Mouse (Mus musculus) lung, adult 18-20 months (tissue): ENCODE data around the gene Rilpl1.
"Not testable (repeated sequence)": the region's sequence is repeated elsewhere in the genome, so short reads cannot be mapped to it uniquely, and the experiment has no call there.

ENCODE experiments used
- DNase-seq, 2 experiments: peaks; one replicate each; pipeline ENCODE4 v3.0.0; 2022; ENCODE audit warnings: mixed read lengths in 2 of 2

Rilpl1 gene

DNA sequence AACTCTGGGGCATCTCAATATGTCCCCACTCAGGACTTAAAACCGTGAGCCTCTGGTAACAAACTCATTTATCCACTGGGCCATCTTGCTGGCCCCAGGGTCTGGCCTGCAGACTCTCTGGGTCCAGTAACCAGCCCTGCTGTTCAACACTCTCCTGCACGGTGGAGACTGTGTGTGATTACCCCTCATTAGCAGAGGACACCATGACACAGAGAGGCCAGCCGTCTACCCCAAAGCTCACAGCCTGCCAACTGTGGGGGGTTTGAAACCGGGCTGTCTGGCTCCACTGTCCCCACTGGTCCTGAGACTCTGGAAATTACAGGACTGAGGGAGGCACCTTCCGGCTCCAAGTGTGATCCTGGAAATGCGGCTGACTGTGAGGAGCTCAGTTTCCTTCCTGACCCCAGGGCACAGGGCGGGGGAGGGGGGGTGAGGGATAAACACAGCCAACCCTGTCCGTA, 2.0 kb downstream of the Rilpl1 start:
- DNase-seq = peak; percentile 38 to 65

DNA sequence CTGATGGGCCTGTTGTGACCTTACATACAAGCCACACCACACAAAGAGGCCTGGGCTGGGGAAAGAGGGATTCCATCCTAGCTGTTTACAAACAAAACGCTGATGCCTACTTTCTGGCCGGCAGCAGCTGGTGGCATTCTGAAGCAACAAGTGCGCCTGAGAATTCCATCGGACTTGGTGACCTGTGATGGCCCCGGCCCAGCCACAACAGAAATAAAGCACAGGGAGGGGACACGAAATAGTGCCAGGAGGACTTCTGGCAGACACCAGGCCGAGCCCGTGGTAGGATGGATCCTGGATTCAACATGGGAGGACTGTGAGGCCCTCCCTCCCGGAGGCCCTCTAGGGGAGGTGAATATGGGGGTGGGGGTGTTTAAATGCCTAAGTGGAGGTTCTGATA, 2.4 kb downstream of the Rilpl1 start:
- DNase-seq = peak; percentile 40 to 42

DNA sequence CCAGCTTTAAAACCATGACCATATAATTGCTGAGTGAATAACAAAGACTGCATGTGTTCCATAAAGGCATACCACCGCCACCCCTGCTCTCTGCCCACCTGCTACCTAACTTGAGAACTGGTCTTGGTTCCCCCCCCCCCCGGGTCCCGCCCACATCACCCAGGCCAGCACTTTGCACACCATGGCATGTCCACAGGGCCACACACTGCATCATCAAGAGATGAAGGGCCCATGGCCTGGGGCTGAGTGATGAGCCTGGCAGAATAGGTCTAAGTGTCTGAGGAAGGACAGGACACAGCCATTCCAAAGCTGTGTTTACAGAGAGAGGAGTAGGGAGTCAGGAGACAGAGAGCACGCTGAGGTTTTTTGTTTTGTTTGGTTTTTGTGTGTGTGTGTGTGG, 2.8 kb downstream of the Rilpl1 start:
- DNase-seq = no peak

DNA sequence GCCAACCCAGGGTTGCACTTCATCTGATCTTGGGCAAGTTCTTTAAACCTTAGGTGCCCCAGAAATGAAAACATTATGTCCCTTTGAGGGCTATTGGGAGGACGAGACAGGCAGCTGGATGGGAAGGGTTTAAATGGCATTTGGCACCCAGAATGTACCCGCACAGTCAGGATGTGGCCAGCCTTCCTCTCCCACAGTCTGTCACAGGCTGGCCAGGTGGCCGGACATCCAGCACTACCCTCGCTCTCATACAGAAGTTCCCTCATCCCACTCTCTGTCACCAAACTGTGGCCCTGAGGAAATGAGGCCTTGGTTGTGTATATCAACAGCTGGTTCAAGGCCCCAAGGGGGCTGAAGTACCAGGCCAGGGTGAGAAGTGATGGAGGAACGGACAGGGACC, 6.2 kb downstream of the Rilpl1 start:
- DNase-seq = no peak

DNA sequence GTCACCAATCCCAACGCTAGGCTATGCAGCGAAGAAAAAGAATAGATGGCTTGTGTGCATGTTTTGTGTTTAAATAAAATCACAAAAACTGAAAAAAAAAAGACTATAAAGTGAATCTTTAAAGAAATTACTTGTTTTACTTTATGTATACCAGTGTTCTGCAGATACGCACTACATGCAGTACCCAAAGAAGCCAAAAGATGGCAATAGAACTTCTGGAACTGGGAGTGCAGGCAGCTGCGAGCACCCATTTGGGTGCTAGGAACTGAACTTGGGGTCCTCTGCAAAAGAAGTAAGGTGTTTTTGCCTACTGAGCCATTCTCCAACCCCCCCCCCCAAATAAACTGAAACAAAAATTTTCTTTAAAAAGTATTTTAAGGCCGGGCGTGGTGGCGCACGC, 8.2 kb downstream of the Rilpl1 start:
- no peak for DNase-seq

DNA sequence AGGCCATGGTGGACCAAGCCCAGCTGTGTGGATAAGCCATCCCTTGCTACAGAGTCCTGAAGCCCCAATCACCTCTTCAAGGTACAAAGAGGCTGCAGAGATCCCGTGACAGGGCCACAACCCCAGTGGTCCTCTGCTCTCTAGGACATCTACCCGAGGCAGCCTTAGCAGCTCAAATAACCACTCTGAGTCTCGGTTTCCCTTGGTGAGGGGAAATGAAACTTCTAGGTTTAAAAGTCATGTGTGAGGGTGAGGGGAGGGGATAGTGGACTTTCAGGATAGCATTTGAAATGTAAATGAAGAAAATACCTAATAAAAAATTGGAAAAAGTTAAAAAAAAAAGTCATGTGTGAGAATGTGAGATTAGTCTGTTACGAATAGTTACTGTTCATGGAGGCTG, 9.6 kb downstream of the Rilpl1 start:
- no peak for DNase-seq

DNA sequence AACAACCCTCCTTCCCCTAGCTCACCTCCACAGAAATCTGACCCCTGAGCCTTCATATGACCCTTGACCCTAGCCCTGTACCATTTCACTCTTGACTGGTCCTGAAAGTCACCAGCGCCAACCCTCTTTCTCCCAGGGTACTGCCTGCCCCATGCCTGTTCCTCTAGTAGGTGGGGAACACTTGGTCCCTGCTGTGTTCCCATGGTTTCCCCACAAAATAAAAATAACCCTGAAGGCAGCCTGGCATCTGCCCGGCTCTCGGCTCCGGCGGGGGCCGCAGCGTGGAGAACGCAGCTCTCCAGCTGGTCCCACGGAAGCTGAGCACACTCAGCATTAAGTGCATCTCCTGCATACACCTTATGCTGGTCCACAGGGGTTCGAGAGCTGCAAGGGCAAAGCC, 12.5 kb downstream of the Rilpl1 start:
- DNase-seq = no peak

DNA sequence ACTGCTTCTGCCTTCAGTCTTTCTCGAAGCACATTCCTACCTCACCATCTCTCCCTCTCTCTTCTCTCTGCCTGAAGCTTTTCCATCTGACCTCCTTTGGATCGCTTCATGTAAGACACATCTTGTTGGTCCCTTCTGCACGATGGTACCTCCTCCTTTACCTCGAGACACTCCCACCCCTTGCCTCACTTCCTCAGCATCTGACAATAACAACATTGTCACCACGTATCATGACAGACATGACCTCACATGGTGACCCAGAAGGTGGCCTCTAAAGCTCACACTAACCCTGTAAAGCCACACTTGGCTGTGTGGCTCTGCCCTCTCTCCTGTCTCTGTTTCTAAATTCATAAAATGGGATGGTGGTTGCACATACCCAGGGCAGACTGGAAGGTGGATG, 15.4 kb downstream of the Rilpl1 start:
- no peak for DNase-seq

DNA sequence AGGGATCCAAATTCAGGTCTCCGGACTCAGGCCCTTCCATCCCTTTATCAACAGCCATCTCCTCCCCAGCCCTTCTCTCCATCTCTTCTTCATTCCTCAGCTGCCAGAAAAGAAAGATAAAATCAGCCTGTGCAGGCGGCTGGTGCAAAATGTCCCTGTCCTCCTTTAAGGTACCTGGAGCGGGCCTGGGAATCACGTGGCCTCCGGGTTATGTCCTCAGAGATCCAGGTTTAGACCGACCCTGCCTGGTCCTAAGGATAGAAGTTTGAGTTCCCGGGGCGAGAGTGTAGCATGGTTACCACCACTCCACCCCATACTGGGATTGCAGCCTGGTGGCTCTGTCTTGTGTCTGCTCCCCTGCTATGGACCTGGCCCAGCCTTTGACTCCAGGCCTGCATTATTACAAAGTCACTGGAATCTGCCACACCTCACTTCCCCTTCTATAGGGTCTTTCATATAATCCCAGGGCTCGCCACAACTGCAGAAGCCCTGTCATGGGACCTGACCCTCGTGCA, 20.6 kb downstream of the Rilpl1 start:
- no peak for DNase-seq

DNA sequence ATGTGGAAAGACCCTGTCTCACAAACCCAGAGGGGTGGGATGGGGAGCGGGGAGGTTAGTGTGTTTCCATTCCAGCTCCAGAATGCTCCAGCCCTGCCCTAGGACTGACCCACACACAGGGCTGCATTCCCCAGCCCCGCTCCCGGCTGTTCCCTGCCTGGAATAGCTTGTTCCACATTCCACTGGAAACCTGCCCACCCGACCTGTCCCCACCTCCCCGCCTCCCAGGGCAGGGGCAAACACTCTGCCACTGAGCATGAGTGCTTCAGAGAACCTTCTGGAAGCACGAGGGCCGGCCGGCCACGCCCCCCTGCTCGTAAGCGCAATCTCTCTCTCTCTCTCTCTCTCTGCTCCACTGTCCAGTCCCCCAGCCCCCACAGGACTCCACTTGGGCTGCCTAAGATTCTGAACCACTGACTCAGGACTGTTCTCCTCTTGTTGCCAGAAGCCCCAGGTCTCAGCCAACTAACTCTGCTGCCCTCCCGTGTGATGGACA, 21.4 kb downstream of the Rilpl1 start:
- peak; percentile 93 to 96 for DNase-seq

DNA sequence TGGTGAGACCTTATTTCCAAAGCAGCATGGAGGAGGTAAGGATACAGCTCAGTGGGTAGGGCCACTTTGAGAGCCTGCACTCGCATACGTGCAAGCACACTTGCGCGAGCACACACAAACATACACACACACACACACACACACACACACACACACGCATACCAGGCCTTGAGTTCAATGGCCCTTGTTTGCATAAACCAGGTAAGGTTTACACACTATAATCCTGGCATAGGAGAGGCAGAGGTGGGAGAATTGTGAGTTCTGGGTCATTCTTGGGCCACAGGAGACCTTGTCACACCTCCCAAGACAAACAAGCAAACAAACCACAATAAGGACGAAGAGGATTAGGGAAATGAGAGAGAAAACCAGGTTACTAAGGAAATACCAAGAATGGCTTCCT, 22.0 kb downstream of the Rilpl1 start:
- DNase-seq = peak; percentile 47 to 74

DNA sequence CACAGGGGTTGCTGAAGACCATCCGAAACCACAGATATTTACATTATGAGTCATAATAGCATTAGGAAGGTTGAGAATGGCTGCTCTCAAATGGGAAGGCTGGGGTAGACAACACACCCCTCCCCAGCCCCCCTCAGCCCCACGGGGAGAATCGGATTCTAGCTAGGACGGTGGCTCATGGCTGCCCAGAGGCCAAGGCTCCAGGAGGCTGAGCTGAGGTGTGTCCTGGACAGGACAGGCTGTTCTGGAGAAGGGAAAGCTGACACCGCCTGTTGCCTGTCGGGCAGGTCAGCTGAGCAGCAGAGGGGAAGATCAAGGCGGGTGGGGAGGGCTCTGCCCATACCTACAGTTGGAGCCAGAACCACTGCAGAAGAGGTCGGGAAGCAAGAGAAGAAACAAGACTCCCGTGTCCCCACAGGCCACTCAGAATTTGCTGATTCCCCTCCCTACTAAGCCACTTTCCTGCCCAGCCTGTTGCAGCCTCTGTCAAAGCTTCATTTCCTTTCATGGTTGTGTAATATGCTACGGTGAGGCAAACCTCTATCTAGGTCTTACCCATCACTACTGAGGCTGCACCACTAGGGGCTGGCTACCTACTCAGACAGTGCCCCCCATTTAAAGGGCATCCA, 24.3 kb downstream of the Rilpl1 start:
- DNase-seq = peak; percentile 66 to 80

DNA sequence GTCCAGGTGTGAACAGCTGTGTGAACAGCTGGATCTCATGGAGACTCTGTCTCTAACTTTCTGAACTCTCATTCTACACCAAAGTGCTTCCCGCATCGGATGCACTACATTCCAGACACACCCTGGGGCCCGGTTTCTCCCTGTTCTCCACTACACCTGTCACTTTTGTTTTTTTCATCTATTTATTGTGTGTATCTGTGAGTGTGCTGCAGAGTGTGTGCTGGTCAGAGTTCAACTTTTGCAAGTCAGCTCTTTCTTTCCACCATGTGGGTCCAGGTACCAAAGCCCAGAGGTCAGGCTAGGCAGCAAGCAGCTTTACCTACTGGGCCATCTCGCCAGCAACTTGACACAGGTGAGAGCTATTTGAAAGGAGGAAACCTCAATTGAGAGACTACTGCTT, 26.0 kb downstream of the Rilpl1 start:
- no peak for DNase-seq

DNA sequence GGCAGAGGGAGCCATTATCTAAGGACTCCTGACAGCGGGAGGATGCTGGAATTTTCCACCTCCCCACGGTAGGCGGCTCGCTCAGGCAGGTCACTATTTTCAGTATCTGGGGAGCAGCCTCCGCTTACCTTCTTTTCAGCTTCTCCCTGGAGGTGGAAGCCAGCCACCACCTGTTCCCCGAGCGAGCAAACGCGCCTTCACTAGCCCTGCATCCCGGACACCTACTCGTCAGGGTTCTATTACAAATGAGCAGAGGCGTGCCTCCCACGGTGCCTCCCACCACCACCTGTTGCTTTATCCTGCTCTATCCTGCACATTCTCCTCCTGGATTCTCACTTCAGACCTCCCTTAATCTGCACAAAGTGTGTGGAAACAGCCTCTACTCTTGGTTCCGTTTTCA, 27.4 kb downstream of the Rilpl1 start:
- no peak for DNase-seq

DNA sequence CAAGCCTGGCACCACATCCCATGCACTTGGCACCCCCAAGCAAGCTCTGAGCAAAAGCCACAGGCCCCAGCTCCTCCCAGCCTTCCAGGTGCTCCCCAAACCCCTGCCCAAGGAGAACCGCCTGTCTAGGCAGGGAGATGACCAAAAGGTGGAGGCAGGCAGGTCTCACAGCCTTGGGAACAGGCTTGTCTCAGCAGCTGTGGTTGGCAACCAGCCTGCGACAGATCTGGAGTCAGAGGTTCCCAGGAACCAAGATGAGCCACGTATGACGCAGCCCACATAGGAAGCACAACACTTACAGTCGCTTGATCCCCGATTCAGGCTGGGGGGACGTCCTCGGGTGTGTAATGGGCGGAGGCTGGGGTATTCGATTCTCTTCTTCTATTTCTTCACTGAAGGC, 29.6 kb downstream of the Rilpl1 start:
- no peak for DNase-seq

DNA sequence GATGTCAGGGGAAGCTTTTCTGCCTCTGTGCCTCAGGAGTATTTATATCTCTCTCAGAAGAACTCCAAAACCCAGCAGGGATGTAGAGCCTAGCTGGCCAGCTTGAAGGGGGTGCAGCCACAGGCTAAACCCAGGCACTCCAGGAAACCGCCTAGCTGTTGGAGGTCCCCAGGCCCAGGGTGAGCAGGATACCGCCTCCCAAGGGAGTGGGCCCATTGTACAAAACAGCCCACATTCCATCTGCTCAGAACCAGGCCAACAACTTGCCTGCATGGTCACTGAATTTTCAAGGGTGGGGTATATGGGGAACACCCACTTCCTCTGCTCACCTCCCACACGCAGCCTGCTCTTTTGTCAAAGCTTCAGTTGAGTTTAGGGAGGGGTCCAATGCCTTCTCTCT, 30.6 kb downstream of the Rilpl1 start:
- no peak for DNase-seq

DNA sequence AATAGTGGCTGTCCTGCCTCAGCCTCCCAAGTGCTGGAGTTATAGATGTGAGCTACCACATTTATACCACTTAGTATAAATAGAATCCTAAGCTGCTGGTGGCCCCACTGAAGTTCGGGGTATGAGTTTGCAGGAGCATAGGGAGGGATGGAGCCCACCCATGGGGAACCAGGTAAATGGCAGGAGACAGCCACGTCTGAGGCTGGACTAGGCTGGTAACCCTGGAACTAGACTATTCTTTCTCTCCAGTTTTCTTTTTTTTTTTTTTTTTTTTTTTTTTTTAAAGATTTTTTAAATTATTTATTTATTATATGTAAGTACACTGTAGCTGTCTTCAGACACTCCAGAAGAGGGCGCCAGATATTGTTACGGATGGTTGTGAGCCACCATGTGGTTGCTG, 31.2 kb downstream of the Rilpl1 start:
- not testable (repeated sequence) for DNase-seq

DNA sequence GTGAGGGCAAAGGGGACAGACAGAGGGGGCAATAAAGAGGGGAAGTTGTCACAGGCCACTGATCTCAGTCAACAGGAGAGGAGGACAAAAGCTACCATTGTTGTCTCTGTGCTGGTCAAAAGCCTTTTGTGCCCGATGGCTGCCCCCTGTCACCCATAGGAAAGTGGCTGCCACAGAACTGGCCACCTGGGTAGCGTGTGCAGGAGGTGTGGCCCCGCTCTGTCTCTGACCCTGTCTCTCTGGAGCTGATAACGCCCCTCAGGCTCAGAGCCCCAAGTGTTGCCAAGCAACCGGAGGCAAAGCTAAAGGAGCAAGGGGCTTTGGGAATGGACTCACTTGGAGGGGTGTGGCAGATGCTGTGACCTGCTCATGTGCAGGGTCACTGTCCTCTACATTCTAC, 32.2 kb downstream of the Rilpl1 start:
- DNase-seq = no peak

DNA sequence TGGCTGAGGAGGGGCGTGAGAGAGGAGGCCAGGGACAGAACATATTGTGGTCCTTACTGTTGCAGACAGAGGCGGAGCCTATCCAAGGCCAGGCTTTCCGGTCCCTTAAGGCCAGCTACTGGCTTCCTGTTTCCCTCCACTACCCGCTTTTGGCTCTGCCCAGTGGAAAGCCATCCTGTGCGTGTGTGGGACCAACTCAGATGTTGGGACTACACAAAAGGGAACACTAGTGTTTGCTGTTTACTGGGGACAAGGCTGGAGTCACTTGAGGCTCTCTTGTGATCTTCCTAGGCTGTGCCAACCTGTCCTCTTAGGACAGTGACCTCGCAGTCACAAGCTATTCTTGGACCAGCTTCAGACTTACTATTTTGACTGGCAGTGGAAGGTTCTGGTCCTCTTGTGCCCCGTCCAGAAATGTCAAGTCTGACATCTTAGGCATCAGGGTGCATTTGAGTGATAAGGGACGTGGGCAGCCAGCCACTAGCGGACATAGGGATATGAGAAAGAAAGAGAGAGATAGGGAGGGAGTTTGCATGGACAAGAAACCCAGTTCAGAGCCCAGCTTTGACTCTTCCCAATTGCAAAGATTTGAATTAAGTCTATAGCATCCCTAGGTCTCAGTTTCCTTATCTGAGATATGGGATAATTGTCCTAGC, 32.8 kb downstream of the Rilpl1 start:
- peak; percentile 61 to 67 for DNase-seq

DNA sequence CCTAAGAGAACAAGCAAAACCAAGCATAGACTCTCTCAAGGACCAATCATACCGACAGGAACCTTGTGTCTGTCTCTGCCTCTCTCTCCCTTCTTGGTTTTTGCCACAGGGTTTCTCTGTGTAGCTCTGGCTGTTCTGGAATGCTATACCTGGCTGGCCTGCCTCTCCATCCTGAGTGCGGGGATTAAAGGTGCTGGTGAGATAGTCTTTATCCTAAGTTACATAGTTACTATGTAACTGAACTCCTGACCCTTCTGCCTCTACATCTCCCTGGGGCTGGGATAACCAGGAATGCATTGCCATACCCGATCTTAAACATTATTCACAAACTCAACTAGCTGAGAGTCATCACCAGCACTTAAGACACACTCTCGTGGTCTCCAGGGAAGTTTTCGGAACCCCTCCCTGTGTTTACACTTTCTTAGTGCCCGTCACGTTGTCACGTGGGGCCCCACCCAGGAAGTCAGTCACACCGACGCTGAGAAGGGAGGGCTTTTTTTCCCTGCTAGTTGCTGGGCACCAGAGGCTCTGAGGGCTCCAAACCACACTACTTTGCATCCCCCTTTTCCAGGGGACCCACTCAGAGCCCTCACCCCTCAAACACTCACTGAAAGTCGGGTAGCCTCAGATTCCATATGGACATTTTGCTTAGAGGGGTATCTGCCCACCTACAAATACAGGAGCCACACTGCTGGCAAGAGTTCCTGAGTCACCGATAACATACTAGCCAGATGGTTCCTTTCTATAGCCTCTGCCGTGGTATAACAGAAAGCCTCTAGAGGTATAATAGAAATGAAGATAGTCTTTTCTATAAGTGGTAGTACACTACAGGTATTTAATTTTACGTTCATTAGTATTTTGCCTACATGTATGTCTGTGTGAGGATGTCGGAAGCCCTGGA, 34.3 kb downstream of the Rilpl1 start:
- peak; percentile 66 to 74 for DNase-seq

DNA sequence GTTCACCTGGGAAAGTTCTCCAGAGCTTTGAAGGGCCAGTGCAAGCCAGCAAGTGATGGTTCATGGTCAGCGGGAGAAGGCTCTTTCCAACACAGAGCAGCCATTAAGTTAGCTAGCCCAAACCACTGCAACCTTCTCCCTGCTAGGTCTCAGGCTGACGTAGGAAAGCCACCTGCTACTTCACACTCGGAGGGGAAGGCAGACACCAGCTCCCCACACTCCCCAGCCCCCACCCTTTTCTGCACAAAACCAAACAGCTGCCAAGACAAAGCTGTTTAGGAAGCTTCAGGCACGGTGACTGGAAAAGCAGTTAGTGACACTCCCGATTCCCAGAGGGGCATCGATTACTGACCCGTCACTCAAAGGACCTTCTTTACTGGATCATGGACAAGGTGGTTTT, 35.6 kb downstream of the Rilpl1 start:
- DNase-seq = no peak

DNA sequence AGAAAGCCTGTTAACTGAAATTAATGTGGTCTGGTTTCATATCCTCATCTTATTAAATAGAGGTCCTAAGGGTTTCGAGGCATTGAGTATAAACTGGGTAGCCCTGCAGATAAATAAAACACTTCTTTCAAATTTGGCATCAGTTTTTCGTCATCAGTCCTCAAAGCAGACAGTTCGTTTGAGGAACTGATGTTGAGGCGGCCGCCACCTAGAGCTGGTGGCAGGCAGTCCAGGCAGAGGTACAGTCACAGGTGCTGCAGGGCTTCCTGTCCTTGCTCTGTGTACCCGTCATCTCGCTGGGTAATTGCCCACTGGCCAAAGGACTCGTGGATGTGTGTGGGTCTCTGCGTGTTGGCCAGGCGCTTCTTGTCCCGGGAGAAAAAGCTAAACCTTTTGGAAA, 37.7 kb downstream of the Rilpl1 start:
- DNase-seq = no peak

DNA sequence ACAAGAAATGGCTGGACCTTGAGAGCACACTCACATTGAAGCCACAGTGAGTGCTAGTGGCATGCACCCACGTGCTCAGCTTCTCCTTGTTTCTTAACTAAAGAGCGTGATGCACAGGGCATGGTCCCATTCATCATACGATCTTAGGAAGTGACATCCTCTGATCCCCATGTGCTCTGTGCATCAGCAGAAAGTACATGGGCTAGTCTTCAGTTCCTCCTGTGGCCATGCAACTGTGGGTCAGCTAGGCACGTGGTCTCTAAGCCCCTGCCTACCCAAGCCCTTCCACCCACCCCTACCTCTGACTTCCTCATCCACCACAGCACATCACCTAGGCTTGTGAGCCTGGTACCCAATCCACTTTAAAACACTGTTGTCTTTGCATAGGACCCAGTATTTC, 38.6 kb downstream of the Rilpl1 start:
- no peak for DNase-seq
